Mouse (Mus musculus): ENCODE results near the gene Rcbtb1.
"Not testable (repeated sequence)": the region's sequence is repeated elsewhere in the genome, so short reads cannot be mapped to it uniquely, and the experiment has no call there.

Rcbtb1 gene

DNA sequence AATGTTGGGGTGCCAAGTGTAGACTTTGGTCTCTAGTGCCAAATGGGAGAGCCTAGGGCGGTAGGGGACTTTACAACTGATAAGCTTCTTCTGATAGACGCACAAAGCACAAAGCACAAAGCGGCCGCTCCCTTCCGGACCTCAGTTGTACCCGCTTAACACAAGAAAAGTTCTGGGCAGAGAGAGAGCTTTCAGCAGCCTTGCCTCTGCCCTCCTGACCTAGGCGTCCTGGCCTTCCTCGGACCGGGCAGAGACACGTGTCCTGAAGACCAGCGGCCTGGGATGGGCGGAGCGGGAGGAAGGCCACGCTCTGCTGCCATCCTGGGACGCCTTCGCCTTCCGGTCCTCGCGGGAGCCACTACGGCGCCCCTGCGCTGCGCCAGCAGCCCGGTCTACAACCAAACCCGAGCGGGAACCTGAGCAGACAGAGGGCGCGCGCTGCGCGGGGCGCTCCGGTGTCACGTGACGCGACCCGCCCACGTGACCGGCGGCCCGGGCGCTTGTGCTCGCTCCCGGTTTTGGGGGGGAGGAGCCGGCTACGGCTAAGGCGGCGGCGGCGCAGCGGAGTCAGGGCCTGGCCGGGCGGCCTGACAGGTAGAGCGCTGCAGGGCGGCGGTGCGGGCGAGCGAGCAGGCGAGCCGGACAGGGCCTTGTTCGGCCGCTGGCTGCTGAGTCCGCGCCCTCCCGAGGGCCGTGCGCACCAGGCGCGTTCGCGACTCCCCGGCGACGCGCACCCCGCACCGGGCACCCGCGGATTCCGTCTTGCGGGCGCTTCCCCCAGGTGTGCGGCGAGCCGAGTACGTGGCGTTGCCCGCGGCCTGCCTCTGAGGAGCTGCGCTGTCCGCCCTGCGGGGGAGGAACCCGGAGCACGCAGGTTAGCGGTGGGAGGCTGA, at the start of gene Rcbtb1:
Gene Rcbtb1, plus strand, starts transcription at position 499 of the 893 bp plus-strand sequence.
- in situ Hi-C loops (cut with MseI, MboI) = no loop called here

DNA sequence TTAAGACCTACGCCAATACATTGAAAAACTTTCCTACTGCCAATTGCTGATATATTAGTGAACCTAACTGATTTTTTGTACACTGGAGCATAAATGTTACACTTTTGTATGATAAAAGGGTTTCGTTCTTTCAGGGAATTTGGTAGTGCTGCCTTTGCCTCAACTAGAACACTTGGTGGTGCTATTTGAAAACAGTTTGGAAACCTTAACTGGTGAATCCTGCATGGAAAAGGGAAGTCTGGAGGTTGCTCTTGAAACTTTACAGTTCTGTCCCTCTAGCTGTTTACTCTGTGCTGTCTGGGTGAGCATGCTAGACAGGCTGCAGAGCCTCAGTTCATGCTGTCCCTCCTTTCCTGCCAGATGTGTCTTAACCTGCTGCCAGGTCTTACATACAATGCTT, 45.4 kb upstream of the Rcbtb1 start:
- in situ Hi-C loops (cut with MseI, MboI) = no loop called here

DNA sequence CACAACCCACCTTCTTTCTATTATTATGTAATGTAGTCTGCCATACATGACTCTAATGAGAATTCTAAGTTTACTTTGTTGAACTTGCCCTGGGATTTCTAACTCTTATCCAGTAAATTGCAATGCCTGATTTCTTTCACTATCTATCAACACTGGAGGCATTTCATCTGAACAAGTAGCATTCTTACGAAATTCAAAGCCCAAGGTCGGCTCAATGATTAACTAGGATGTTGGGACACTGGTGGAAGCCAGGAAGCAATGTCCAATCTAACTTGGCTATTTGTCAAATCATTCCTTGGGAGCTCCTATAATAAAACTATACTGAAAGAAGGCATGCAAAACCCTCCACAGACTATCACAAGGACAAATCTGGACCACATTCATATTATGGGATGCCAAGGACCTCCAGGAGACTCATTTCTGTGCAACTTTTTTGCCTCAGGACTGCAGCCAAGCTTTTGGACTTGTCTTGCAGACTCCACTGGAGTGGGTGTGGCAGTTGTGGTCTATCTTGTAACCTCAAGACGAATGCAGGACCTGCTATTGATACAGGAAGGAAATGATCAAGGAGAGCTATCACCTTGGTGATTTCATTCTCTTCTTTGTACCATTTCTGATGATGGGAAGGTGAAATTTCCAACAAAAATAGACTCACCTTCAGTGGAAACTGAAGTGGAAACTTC, 43.9 kb upstream of the Rcbtb1 start:
- in situ Hi-C loops (cut with MseI, MboI) = no loop called here

DNA sequence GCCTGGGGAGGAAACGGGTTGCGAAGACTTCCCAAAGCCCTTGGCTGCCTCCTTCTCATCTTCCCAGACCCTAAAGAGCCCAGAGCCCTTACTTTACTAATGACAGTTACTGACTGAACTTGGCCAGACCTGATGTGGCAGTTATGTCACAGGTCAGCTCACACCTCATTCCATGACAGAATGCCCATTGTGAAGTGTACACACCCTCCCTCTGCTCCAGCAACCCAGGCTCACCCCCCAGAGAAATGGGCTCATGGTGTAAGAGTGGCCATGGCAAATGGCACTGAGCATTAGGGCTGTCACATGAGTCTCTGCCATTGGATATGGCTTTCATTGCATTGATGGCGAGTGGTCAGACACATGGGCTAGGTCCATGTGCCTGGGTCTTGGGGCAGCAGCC, 22.4 kb upstream of the Rcbtb1 start, which contains the start of gene Gm5142:
Gene Gm5142, minus strand, starts transcription at position 101 of the 400 bp plus-strand sequence.
- in situ Hi-C loops (cut with MseI, MboI) = no loop called here

DNA sequence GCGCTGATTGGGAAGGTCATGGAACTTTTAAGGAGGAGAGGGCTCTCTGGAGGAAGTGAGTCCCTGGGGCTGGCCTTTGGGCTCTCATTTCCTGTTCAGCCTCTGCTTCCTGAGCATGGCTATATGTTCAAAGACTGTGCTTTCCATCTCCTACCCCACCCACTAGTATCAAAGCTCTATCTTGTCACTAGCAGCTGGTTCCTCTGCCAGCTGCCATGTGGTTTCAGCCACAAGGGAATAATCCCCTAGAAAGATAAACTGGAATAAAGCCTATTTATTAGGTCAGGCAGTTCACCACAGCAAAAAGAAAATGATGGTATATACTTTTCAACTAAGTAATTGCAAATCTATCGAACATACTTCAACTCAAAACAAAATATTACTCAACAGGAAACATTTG, 18.3 kb upstream of the Rcbtb1 start:
- in situ Hi-C loops (cut with MseI, MboI) = no loop called here

DNA sequence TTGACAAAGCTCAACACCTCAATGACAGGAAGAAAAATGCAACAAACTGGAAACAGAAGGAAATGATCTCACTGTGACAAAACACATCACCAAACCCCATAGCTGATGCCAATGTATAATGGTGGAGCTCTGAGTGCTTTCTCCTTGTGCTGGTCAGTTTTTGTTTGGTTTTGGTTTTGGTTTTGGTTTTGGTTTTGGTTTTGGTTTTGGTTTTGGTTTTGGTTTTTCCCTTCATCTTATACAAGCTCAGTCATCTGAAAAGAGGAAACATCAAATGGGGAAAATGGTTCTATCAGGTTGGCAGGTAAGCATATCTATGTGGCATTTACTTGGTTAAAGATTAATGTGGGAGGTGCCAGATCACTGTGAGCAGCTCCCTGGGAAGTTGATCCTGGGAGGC, 15.5 kb upstream of the Rcbtb1 start:
- in situ Hi-C loops (cut with MseI, MboI) = no loop called here

DNA sequence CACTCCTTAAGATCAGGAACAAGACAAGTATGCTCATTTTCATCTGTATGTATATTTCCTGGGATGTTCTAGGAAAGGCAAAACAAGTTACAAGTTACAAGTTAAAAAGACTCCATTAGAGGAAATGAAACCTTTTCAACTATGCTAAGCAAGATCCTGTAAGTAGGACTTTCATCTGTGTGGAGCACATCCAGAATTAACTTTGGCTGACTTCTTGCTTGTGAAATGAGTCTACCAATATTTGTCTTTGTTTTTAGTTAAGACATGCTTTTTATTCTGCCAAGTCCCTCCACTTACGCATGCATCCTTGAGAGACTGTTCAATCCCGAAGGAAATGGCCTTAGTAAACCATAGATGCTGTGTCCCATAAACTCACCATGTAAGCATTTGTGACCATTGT, 14.9 kb upstream of the Rcbtb1 start:
- in situ Hi-C loops (cut with MseI, MboI) = no loop called here

DNA sequence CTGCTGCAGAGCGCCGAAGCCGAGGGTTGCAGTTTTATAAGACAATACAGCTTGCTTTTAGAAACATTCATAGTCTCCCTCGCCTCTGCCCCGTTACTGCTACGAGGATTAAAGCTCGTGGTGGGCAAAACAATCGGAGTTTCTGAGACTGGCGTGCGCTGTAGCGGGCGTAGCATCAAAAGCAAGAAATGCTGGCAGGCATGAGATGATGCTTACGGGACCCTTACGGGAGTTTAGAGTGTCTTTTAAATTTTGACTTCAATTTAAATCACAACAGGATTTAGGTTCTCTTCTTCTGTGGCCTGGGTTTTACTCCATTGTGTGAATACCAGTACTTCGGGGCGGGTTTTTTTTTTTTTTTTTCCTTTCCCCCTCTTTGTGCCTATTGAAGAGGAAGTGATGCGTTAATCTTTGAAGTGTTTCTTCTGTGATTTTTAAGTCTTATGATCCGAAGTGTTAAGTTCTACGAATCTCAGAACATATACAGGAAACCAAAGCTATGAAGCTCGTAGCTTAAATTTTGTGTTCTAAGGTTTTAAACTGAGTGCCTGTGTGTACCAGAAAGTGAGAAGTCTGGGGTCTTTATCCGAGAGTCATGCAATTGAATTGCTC, 701 bp downstream of the Rcbtb1 start:
- in situ Hi-C loops (cut with MseI, MboI) = no loop called here

DNA sequence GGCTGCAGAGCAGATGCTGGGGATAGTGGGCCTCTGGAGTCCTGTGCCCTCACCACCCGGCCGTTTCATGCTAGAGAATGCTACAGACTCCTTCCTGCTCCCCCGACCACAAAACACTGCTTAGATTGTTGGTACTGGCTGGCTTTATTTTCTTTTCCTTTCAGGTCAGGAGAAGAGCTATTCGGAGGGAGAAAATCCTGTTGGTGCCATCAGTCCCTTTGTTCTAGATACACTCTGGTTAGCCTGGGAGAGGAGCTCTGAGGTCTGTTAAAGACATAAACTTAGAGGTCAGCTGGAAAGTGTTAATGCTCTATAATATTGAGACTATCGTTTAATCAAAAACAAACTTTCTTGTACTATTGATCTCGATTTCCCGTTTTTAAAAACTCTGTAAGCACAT, 4.5 kb downstream of the Rcbtb1 start:
- in situ Hi-C loops (cut with MseI, MboI) = no loop called here

DNA sequence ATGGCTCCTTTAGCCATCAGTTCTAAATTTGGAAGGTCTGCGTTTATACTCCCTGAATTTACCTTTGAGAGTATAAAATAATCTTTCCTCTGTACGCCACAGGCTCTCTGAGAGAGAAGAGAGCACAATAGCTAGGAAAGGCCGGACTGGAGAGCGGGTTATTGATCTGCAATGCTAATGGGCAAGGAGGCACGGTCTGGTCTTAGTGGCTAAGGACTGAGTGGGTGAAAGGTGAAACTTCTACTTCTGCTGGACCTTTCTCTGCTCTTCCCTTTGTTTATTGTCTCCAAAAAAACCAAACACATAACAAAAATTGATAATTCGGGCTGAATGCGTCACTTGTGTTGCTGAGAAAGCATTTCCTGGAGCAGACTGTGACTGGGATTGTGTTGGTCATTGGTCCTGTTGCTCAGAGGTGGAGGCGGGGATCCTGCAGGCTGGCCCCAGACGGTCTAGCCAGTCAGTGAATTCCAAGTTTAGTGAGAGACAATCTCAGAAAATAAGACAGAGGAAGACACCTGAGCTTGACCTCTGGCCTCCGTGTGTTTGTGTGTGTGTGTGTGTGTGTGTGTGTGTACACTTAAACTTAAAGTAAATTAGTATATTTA, 5.1 kb downstream of the Rcbtb1 start:
- in situ Hi-C loops (cut with MseI, MboI) = no loop called here

DNA sequence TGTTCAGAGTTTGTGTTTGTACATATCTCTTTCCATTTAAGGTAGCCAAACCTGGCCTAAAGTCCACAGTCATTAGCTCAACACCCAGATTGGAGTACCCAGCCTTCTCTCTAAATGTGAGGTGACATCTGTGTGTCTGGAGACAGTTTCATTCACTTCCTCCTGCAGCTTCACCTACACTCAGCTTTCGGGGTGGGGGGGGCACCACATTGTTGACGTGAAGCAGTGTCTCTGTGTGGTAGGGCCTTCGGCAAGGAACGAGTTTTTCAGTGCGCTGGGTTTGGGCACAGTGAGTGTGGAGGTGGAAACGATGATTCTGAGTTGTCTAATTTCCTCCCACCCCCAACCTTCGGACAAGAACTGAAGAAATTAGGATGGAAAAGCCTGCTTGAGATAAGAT, 8.0 kb downstream of the Rcbtb1 start:
- in situ Hi-C loops (cut with MseI, MboI) = no loop called here

DNA sequence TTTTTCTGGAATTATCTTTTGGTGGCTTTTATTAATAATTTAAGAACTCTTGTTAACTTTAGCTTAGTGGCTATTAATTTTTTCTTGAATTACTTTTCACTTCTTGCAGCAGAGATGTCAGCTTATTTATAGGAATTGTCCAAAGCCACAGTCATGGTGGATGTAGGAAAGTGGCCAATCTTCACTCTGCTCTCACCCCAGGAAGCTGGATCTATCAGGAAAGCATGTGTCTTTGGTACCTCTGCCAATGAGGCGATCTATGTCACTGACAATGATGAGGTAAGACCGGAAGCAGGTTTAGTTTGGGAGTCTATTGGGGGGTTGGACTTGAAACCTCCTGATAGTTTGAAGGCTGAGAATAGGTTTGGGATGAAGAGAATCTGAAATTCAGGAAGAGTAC, 8.8 kb downstream of the Rcbtb1 start:
- in situ Hi-C loops (cut with MseI, MboI) = no loop called here

DNA sequence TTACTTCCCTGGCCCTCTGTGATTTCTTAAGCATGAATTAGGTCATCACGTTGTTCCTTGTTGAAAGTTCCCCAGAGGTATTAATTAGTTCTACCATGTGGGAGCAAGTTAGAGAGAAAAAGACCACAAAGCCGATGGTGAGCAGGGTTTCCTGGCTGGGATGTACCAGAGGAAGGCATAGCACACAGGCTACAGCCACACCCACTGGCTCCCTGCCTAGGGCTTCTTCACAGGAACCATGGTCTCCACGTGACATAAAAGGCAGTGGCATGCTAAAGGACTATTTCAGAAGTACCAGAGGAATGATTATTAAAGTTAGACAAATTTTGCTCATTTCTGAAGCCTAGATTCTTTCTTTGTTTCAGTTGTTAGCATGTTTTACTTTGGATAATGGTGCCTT, 18.2 kb downstream of the Rcbtb1 start:
- in situ Hi-C loops (cut with MseI, MboI) = no loop called here

DNA sequence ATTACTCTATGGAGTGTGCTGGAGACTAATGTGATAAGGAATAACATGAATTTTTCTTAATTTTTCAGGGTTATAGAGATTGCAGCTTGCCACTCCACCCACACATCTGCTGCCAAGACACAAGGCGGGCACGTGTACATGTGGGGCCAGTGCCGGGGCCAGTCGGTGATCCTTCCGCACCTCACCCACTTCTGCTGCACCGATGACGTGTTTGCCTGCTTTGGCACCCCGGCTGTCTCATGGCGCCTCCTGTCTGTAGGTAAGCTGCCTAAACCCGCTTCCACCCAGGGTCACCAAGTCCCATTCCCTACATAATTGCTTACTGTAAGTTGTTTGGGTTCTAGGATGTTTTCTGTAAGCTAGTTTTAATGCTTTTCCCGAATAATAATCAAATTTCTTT, 25.2 kb downstream of the Rcbtb1 start:
- in situ Hi-C loops (cut with MseI, MboI) = no loop called here

DNA sequence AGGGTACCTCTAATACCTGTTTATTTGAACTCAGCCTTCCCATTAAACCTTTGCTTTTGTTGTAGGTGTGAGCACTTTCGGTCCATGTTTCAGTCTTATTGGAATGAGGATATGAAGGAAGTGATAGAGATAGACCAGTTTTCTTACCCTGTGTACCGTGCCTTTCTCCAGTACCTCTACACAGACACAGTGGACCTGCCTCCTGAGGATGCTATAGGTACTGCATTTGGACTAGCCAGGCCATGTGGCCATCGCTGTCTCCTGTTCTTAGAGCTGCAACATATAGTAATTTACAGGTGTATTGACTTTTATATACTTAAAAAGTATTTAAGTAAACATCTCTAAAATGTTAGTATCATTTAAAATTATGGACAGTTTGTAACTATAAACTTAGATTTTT, 28.8 kb downstream of the Rcbtb1 start:
- in situ Hi-C loops (cut with MseI, MboI) = no loop called here

DNA sequence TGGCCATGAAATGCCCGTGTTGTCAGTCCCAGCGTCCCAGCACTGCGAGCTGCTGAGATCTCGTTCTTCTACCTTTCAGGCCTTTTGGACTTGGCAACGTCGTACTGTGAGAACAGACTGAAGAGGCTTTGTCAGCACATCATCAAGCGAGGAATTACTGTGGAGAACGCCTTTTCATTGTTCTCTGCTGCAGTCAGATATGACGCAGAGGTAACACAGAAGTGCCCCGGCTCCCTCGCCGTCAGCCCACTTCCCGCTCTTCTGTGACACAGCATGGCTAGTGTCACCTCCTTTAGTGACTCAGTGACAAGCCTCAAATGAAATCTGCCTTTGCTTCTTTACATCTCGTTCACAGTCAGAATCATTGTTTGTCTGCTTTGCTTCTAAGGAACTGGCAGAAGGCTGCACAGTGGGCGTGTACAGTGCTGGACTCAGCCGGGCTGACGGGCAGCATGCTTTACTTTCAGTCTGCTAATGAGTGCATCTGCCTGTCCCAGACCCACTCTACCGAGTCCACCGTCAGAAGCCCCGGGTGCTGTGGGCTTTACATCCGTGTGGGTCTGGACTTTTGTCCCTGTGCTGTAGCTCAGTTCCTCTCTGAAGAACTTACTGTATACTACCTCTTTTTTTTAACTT, 29.4 kb downstream of the Rcbtb1 start:
- in situ Hi-C loops (cut with MseI, MboI) = no loop called here

DNA sequence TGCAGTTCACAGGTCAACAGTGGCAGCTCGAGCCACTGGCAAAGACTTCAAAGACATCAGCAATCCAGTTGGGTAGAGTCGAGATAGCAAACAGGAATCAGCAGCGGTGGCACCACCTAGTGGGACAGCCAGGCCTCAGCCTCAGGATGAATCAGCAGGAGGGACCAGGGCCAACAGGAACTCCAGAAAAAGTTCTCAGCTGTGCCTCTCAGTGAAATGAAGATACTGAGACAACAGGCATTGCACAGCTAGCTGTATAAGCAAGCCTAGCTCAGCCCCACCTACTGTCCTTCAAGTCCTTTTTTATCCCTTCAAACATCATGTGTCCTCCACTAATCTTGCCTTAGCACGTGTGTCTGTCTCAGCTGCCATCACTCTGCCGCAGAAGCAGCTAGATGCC, 31.0 kb downstream of the Rcbtb1 start:
- in situ Hi-C loops (cut with MseI, MboI) = no loop called here

DNA sequence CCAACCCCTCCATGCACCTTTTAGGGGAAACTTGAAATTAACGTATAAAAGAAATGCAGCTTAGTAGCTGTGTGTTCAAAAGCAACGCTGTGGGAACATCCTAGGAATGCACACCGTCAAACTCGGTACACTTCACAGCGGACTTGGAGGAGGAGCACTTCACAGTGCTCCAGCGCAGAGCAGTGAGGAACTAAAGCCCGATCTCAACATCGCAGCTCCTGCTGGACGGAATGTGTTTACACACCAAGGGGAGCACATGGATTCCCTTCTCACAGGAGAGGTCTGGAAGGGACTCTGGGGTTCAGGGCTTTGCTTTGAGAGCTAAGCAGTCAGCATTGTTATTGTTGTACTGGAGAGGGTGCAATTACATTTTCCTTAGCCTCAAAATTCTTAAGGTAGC, 32.6 kb downstream of the Rcbtb1 start:
- in situ Hi-C loops (cut with MseI, MboI) = no loop called here

DNA sequence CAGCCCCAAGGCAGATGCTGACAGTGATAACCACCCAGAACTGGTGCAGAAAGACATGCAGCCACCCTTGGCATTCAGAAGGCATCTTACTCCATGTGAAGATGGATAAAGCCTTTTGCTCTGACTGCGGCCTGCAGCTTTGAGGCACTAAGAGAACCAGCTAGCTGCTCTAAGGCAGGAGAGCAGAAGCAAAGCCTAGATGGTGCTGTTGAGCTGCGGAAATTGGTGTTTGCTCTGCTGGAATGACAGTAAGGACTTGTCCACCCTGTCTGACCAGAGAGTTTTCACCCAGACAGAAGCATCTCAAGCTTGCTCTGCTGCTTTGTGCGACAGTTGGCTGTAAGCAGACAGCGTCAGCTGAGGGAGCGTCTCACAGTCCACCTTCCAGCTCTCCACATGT, 49.3 kb downstream of the Rcbtb1 start:
- in situ Hi-C loops (cut with MseI, MboI) = not testable (repeated sequence)

DNA sequence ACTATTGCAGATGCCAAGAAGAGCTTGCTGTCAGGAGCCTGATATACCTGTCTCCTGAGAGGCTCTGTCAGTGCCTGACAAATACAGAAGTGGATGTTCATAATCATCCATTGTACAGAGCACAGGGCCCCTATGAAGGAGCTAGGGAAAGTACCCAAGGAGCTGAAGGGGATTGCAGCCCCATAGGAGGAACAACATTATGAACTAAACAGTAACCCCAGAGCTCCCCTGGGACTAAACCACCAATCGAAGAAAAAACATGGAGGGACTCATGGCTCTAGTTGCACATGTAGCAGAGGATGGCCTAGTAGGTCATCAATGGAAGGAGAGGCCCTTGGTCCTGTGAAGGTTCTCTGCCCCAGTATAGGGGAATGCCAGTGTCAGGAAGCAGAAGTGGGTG, 54.9 kb downstream of the Rcbtb1 start:
- in situ Hi-C loops (cut with MseI, MboI) = loop anchor here in 1 of 2 experiments (5.0 kb wide), 1 partner anchor 81 kb away; no protein-coding TSS in a partner anchor

DNA sequence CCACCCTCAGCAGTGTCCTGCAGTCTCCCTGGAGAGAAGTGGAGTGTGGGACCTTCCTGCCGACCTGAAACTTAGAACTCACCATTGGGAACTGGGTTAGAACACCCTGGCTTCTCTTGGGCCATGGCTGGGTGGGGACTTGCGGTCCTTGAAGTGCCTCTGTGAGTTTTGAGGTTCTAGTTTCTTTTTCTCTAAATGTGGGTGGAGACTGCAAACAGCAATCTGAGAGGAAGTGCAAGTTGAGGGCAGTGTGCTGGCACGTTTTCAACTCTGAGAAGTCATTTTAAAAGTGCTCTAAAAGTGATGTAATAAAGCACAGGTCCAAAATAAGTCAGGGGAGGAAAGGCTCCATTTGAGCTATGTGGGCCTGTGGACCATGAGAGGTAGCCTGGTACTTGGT, 59.0 kb downstream of the Rcbtb1 start, which contains the start of gene Gm6904:
Gene Gm6904, minus strand, starts transcription at position 161 of the 400 bp plus-strand sequence.
- in situ Hi-C loops (cut with MseI, MboI) = no loop called here

DNA sequence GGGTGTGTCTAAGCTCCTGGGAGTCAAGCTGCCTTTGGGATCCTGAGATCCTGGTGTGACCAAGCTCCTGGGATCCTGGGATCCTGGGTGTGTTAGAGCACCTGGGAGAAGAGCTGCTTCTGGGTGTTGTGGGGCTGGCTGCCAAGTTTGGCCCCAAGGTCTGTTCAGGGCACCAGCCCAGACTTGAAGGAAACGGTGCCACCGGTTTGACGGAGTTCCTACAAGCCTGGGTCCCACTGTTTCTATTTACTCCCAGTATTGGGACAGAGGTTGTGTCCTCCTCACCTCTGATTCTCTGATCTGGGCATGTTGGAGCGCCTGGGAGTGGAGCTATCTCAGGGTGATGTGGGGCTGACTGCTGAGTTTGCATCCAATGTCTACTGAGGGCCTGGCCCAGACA, 74.0 kb downstream of the Rcbtb1 start:
- in situ Hi-C loops (cut with MseI, MboI) = not testable (repeated sequence)

Data from mouse trophoblast stem cell (cell line).